9 mouse cellular contexts compared by ENCODE assay signal in genomic region chr3:103852565-103853299, GRCm38 (mm10). TPM values are rescaled to one million over a fixed set of nuclear protein-coding genes. Genes with fewer than 3 reads are reported as not detected.
A peak's percentile ranks its signal among the peaks of the same experiment; 100 is the strongest.
DNase-seq lines count a peak whose midpoint lies in the region; ATAC-seq and TF ChIP-seq lines count a peak whose summit lies in the region.
"Had no signal": no experiment of that assay in that cellular context is flagged by ENCODE, and none has a peak within 500 bp of the region (broad histone marks: within the 10 kb centered on the region; RNA-seq: fewer than 3 reads in every experiment).

No protein-coding gene starts in this region.

- intact Hi-C loops in left cerebral cortex, postnatal 25 days (cut with DNase I) = no loop called here

- DNase-seq in heart, postnatal 0 days (ENCODE audit: low spot score) = peak; percentile 24
- peak; percentile 93 for DNase-seq in CD4-positive helper T cell, adult 2 months (ENCODE audit: low read depth, low spot score)
- peak; percentile 70 for DNase-seq in adrenal gland, postnatal 14 days
- DNase-seq in embryonic facial prominence, embryonic 11.5 days (ENCODE audit: low spot score) = peak; percentile 30
- DNase-seq in left cerebral cortex, postnatal 25 days (ENCODE audit: low spot score in 2 of 2) = peak; percentile 24 to 32
- peak; percentile 57 for DNase-seq in right cerebral cortex, postnatal 14 days
- no peak for DNase-seq in midbrain, embryonic 10.5 days (ENCODE audit: low spot score)

- peak; percentile 47 for TF ChIP-seq CTCF in heart, postnatal 0 days (IDR thresholded peaks at IDR 0.05; ENCODE audit: low read depth)

- H3K27ac ChIP-seq in heart, postnatal 0 days (ENCODE audit: low read depth) = no peak overlapping the region
- H3K27ac ChIP-seq in heart, embryonic 12.5 days (ENCODE audit: poor library complexity, severe bottlenecking) = no peak overlapping the region
- no peak overlapping the region for H3K27ac ChIP-seq in embryonic facial prominence, embryonic 11.5 days (replicated peaks; ENCODE audit: low read depth, low read length)
- H3K27ac ChIP-seq in midbrain, embryonic 10.5 days (replicated peaks) = no peak overlapping the region
- H3K27ac ChIP-seq: limb, embryonic 12.5 days had no signal

- TF ChIP-seq EP300 in heart, postnatal 0 days (IDR thresholded peaks at IDR 0.05; ENCODE audit: low read depth) = no peak

- H3K9me3 ChIP-seq in heart, postnatal 0 days (replicated peaks; ENCODE audit: control insufficient read depth, low read length) = no peaks in the 10 kb centered on the region
- H3K9me3 ChIP-seq in heart, embryonic 12.5 days (replicated peaks) = no peaks in the 10 kb centered on the region
- no peaks in the 10 kb centered on the region for H3K9me3 ChIP-seq in embryonic facial prominence, embryonic 11.5 days (replicated peaks; ENCODE audit: control insufficient read depth, low read length)
- no peaks in the 10 kb centered on the region for H3K9me3 ChIP-seq in midbrain, embryonic 10.5 days (replicated peaks)
- H3K9me3 ChIP-seq: limb, embryonic 12.5 days had no signal

- no peak overlapping the region for H3K9ac ChIP-seq in heart, postnatal 0 days (replicated peaks; ENCODE audit: low read depth, low read length)
- H3K9ac ChIP-seq in heart, embryonic 12.5 days = no peak overlapping the region
- no peak overlapping the region for H3K9ac ChIP-seq in embryonic facial prominence, embryonic 11.5 days (replicated peaks; ENCODE audit: low read length)
- H3K9ac ChIP-seq: limb, embryonic 12.5 days had no signal

- WGBS in heart, postnatal 0 days = 62% methylated on average over 3 of the region's 3 CpGs
- WGBS in heart, embryonic 12.5 days = 62% methylated on average over 3 of the region's 3 CpGs
- WGBS in embryonic facial prominence, embryonic 11.5 days = 71% methylated on average over 3 of the region's 3 CpGs
- WGBS in midbrain, embryonic 10.5 days = 81% methylated on average over 3 of the region's 3 CpGs

- H3K4me3 ChIP-seq in heart, postnatal 0 days (ENCODE audit: low read depth, low read length) = no peak overlapping the region
- no peak overlapping the region for H3K4me3 ChIP-seq in heart, embryonic 12.5 days
- no peak overlapping the region for H3K4me3 ChIP-seq in embryonic facial prominence, embryonic 11.5 days (ENCODE audit: low read depth, low read length)
- no peak overlapping the region for H3K4me3 ChIP-seq in midbrain, embryonic 10.5 days
- H3K4me3 ChIP-seq: limb, embryonic 12.5 days had no signal

- H3K36me3 ChIP-seq in heart, postnatal 0 days (replicated peaks; ENCODE audit: control insufficient read depth, insufficient read depth, low read length) = no peaks in the 10 kb centered on the region
- H3K36me3 ChIP-seq in heart, embryonic 12.5 days = no peaks in the 10 kb centered on the region
- H3K36me3 ChIP-seq in embryonic facial prominence, embryonic 11.5 days (replicated peaks; ENCODE audit: control insufficient read depth, insufficient read depth, low read depth, low read length) = no peaks in the 10 kb centered on the region
- H3K36me3 ChIP-seq in midbrain, embryonic 10.5 days = no peaks in the 10 kb centered on the region
- H3K36me3 ChIP-seq: limb, embryonic 12.5 days had no signal

- H3K27me3 ChIP-seq in heart, postnatal 0 days (ENCODE audit: control insufficient read depth, insufficient read depth, low read length) = no peaks in the 10 kb centered on the region
- H3K27me3 ChIP-seq in heart, embryonic 12.5 days (replicated peaks) = no peaks in the 10 kb centered on the region
- H3K27me3 ChIP-seq in embryonic facial prominence, embryonic 11.5 days (ENCODE audit: control insufficient read depth, insufficient read depth, low read length) = no peaks in the 10 kb centered on the region
- H3K27me3 ChIP-seq in midbrain, embryonic 10.5 days (ENCODE audit: low read depth, poor library complexity, severe bottlenecking) = no peaks in the 10 kb centered on the region
- H3K27me3 ChIP-seq: limb, embryonic 12.5 days had no signal

- no peaks in the 10 kb centered on the region for H3K4me1 ChIP-seq in heart, postnatal 0 days (ENCODE audit: control insufficient read depth, insufficient read depth)
- no peaks in the 10 kb centered on the region for H3K4me1 ChIP-seq in heart, embryonic 12.5 days (replicated peaks)
- no peaks in the 10 kb centered on the region for H3K4me1 ChIP-seq in embryonic facial prominence, embryonic 11.5 days (ENCODE audit: control insufficient read depth, insufficient read depth, low read length)
- H3K4me1 ChIP-seq in midbrain, embryonic 10.5 days = no peaks in the 10 kb centered on the region
- H3K4me1 ChIP-seq: limb, embryonic 12.5 days had no signal

- no peak overlapping the region for H3K4me2 ChIP-seq in heart, postnatal 0 days (ENCODE audit: low read depth, low read length)
- no peak overlapping the region for H3K4me2 ChIP-seq in heart, embryonic 12.5 days
- H3K4me2 ChIP-seq in embryonic facial prominence, embryonic 11.5 days (ENCODE audit: low read depth, low read length) = no peak overlapping the region
- H3K4me2 ChIP-seq: limb, embryonic 12.5 days had no signal

- no peak for ATAC-seq in heart, postnatal 0 days (ENCODE audit: insufficient read depth, low read depth)
- no peak for ATAC-seq in heart, embryonic 12.5 days (ENCODE audit: insufficient number of reproducible peaks, low FRiP score)
- no peak for ATAC-seq in embryonic facial prominence, embryonic 11.5 days (replicated peaks; ENCODE audit: insufficient number of reproducible peaks, low FRiP score, low TSS enrichment, low read depth)

RNA-seq across cellular contexts. Expression of gene Ptpn22, which starts 6.9 kb away (rescaled TPM):
- total RNA-seq in heart, postnatal 0 days (2014; rRNA removed; ENCODE audit: low replicate concordance) = 0.11 TPM in 1 of 2 replicates, not detected in the other
- 0.77 and 0.84 TPM in 2 replicates for polyA plus RNA-seq in heart, postnatal 0 days (2015; fragmentation: Nextera tagmentation; extraction: Ambion mirVana)
- 0.54 and 0.82 TPM in 2 replicates for polyA plus RNA-seq in heart, embryonic 12.5 days (2016; fragmentation: Nextera tagmentation; extraction: Ambion mirVana)
- 1.4 and 7.8 TPM in 2 replicates for total RNA-seq in adrenal gland, postnatal 14 days (2021)
- polyA plus RNA-seq in embryonic facial prominence, embryonic 11.5 days (2014; fragmentation: Nextera tagmentation; extraction: Ambion mirVana) = 0.28 and 0.43 TPM in 2 replicates
- 1 to 10 TPM; 1.2 to 1.7 TPM for total RNA-seq in left cerebral cortex, postnatal 25 days (2021)
- polyA plus RNA-seq in midbrain, embryonic 10.5 days (2016; fragmentation: Nextera tagmentation; extraction: Ambion mirVana) = 0.12 and 0.22 TPM in 2 replicates

RNA-seq across cellular contexts. Expression of gene Bcl2l15, which starts 20.3 kb away (rescaled TPM):
- total RNA-seq in heart, postnatal 0 days (2014; rRNA removed; ENCODE audit: low replicate concordance) = not detected in 2 replicates
- 0.15 and 0.25 TPM in 2 replicates for polyA plus RNA-seq in heart, postnatal 0 days (2015; fragmentation: Nextera tagmentation; extraction: Ambion mirVana)
- 0.10 and 0.32 TPM in 2 replicates for polyA plus RNA-seq in heart, embryonic 12.5 days (2016; fragmentation: Nextera tagmentation; extraction: Ambion mirVana)
- total RNA-seq in adrenal gland, postnatal 14 days (2021) = 0.52 and 0.56 TPM in 2 replicates
- polyA plus RNA-seq in embryonic facial prominence, embryonic 11.5 days (2014; fragmentation: Nextera tagmentation; extraction: Ambion mirVana) = not detected in 2 replicates
- under 1 TPM; 0.78 TPM for total RNA-seq in left cerebral cortex, postnatal 25 days (2021)
- 0.21 TPM in 1 of 2 replicates, not detected in the other for polyA plus RNA-seq in midbrain, embryonic 10.5 days (2016; fragmentation: Nextera tagmentation; extraction: Ambion mirVana)
- polyA plus RNA-seq: limb, embryonic 12.5 days had no signal

RNA-seq across cellular contexts. Expression of gene Gm43064, which starts 43.4 kb away (rescaled TPM):
- total RNA-seq in heart, postnatal 0 days (2014; rRNA removed; ENCODE audit: low replicate concordance) = 0.50 TPM in 1 of 2 replicates, not detected in the other
- polyA plus RNA-seq in heart, postnatal 0 days (2015; fragmentation: Nextera tagmentation; extraction: Ambion mirVana) = 0.37 TPM in 1 of 2 replicates, not detected in the other
- 0.12 and 0.27 TPM in 2 replicates for polyA plus RNA-seq in heart, embryonic 12.5 days (2016; fragmentation: Nextera tagmentation; extraction: Ambion mirVana)
- 0.23 TPM in 1 of 2 replicates, not detected in the other for total RNA-seq in adrenal gland, postnatal 14 days (2021)
- polyA plus RNA-seq in embryonic facial prominence, embryonic 11.5 days (2014; fragmentation: Nextera tagmentation; extraction: Ambion mirVana) = 0.24 TPM in 1 of 2 replicates, not detected in the other
- total RNA-seq in left cerebral cortex, postnatal 25 days (2021) = under 1 TPM; 0.16 to 0.32 TPM
- 0.22 TPM in 2 replicates for polyA plus RNA-seq in midbrain, embryonic 10.5 days (2016; fragmentation: Nextera tagmentation; extraction: Ambion mirVana)

RNA-seq across cellular contexts. Expression of gene Ap4b1, which starts 43.4 kb away (rescaled TPM):
- 14.5 and 38.1 TPM in 2 replicates for total RNA-seq in heart, postnatal 0 days (2014; rRNA removed; ENCODE audit: low replicate concordance)
- 14.5 and 14.9 TPM in 2 replicates for polyA plus RNA-seq in heart, postnatal 0 days (2015; fragmentation: Nextera tagmentation; extraction: Ambion mirVana)
- 16.2 and 16.5 TPM in 2 replicates for polyA plus RNA-seq in heart, embryonic 12.5 days (2016; fragmentation: Nextera tagmentation; extraction: Ambion mirVana)
- total RNA-seq in adrenal gland, postnatal 14 days (2021) = 17.2 and 29.1 TPM in 2 replicates
- 22.8 and 26.5 TPM in 2 replicates for polyA plus RNA-seq in embryonic facial prominence, embryonic 11.5 days (2014; fragmentation: Nextera tagmentation; extraction: Ambion mirVana)
- 10 to 100 TPM; 14.1 to 16.1 TPM for total RNA-seq in left cerebral cortex, postnatal 25 days (2021)
- polyA plus RNA-seq in midbrain, embryonic 10.5 days (2016; fragmentation: Nextera tagmentation; extraction: Ambion mirVana) = 21.1 and 23.3 TPM in 2 replicates

RNA-seq across cellular contexts. Expression of gene Dclre1b, which starts 43.5 kb away (rescaled TPM):
- 3.5 and 3.9 TPM in 2 replicates for total RNA-seq in heart, postnatal 0 days (2014; rRNA removed; ENCODE audit: low replicate concordance)
- 13.5 and 14.2 TPM in 2 replicates for polyA plus RNA-seq in heart, postnatal 0 days (2015; fragmentation: Nextera tagmentation; extraction: Ambion mirVana)
- 18.1 and 19.8 TPM in 2 replicates for polyA plus RNA-seq in heart, embryonic 12.5 days (2016; fragmentation: Nextera tagmentation; extraction: Ambion mirVana)
- 16.6 and 21.9 TPM in 2 replicates for total RNA-seq in adrenal gland, postnatal 14 days (2021)
- polyA plus RNA-seq in embryonic facial prominence, embryonic 11.5 days (2014; fragmentation: Nextera tagmentation; extraction: Ambion mirVana) = 38.2 and 40.3 TPM in 2 replicates
- total RNA-seq in left cerebral cortex, postnatal 25 days (2021) = 1 to 10 TPM; 5.9 to 7.7 TPM
- 34.8 and 40.8 TPM in 2 replicates for polyA plus RNA-seq in midbrain, embryonic 10.5 days (2016; fragmentation: Nextera tagmentation; extraction: Ambion mirVana)
